Mouse (Mus musculus) midbrain, postnatal 0 days (tissue): ENCODE data around the gene Atp10a. TPM values are rescaled to one million over a fixed set of nuclear protein-coding genes. Genes with fewer than 3 reads are reported as not detected.

Experiments
- ATAC-seq: fragments of 200-750 bp; cut with Nextera tagmentation; 2 replicates; pipeline ENCODE4 v1.8.0; 2017; ENCODE audit warnings: moderate number of reproducible peaks, mild to moderate bottlenecking, moderate TSS enrichment, moderate library complexity; ENCODE audit not compliant: low FRiP score
- DNase-seq: peaks from one replicate; pipeline ENCODE4 v3.0.0-alpha.2; 2015; ENCODE audit warnings: low spot score
- H3K27ac ChIP-seq: fragments of 300-500 bp; sonication (generic); 2 replicates; pipeline ENCODE4 v1.5.1; 2014; ENCODE audit warnings: low read depth, mild to moderate bottlenecking, low read length, mixed read lengths
- H3K27me3 ChIP-seq: fragments of 300-500 bp; sonication (generic); 2 replicates; pipeline ENCODE4 v1.6.1; 2014; ENCODE audit warnings: low read length, control low read depth, mixed read lengths; ENCODE audit not compliant: insufficient read depth
- H3K36me3 ChIP-seq: fragments of 300-500 bp; sonication (generic); 2 replicates; pipeline ENCODE4 v1.6.1; 2014; ENCODE audit warnings: low read length, control low read depth, mixed read lengths; ENCODE audit not compliant: insufficient read depth
- H3K4me1 ChIP-seq: fragments of 300-500 bp; sonication (generic); 2 replicates; pipeline ENCODE4 v1.6.1; 2014; ENCODE audit warnings: mild to moderate bottlenecking, control low read depth, antibody characterized with exemption, low read length, mixed read lengths; ENCODE audit not compliant: insufficient read depth
- H3K4me2 ChIP-seq: fragments of 300-500 bp; sonication (generic); 2 replicates; pipeline ENCODE4 v1.6.1; 2014; ENCODE audit warnings: low read depth, mild to moderate bottlenecking, low read length, mixed read lengths; ENCODE audit not compliant: poor library complexity, severe bottlenecking
- H3K4me3 ChIP-seq: fragments of 300-500 bp; sonication (generic); 2 replicates; pipeline ENCODE4 v1.5.1; 2014; ENCODE audit warnings: low read depth, mild to moderate bottlenecking, low read length, moderate library complexity
- H3K9ac ChIP-seq: fragments of 300-500 bp; sonication (generic); replicated peaks from 2 replicates; pipeline ENCODE4 v1.6.1; 2014; ENCODE audit warnings: mild to moderate bottlenecking, low read length, moderate library complexity, mixed read lengths; ENCODE audit not compliant: poor library complexity, severe bottlenecking
- H3K9me3 ChIP-seq: fragments of 300-500 bp; sonication (generic); 2 replicates; pipeline ENCODE4 v1.6.1; 2016; ENCODE audit warnings: low read length, control low read depth
- CTCF ChIP-seq: IDR thresholded peaks from 2 replicates; pipeline ENCODE4 v1.5.1; 2016; ENCODE audit warnings: antibody characterized with exemption, mild to moderate bottlenecking
- WGBS: fragments of 180-500 bp; shearing (Covaris S2); extraction: QIAGEN DNeasy Blood & Tissue Kit; methylation state at CpG from one replicate; pipeline ENCODE4 v1.1.7; 2014; 5-methylcytosine and 5-hydroxymethylcytosine counted together
- polyA plus RNA-seq: library from polyadenylated mRNA; unstranded; fragments of >200 nt; fragmentation: Nextera tagmentation; extraction: Ambion mirVana; gene quantifications from 2 replicates; pipeline ENCODE4 v1.2.1, GENCODE M21; 2015
- total RNA-seq: library from RNA; depleted of rRNA; stranded (reverse); fragments of >200 nt; gene quantifications from 2 replicates; pipeline ENCODE4 v1.2.3, GENCODE M21; 2014

Atp10a gene
- total and polyA plus RNA-seq, 2 experiments from 2014 or later: 1.5 to 5.8 TPM

DNA sequence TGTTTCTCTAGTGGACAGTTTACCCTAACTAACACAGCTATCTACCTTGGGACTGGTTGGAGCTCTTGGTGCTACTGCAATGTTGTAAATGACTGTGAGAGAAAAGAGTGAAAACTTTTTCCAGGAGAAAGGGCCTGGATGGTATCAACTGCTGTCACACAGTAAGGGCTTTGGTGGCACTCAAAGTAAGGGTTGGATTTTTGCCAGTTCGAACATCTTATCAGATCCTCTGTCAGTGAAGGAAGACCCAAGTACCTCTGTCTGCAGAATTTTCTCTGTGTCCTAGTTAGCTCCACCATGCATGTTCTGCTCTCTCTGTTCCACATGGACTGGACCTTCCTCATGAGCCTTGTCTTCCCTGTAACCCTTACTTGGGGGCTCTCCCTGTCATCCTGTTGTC lies 99.9 kb downstream of the Atp10a start:
- TF ChIP-seq CTCF: no peak
- Histone ChIP-seq H3K4me3 (no peak overlapping the region), H3K9ac (no peak overlapping the region), H3K27me3 (no peaks in the 10 kb centered on the region), H3K27ac (no peak overlapping the region), H3K4me2 (no peak overlapping the region), H3K36me3 (no peaks in the 10 kb centered on the region), H3K4me1 (no peaks in the 10 kb centered on the region), H3K9me3 (no peaks in the 10 kb centered on the region)
- DNase-seq (no peak), ATAC-seq (no peak)
- 96% methylated on average over 1 of the region's 1 CpGs for WGBS

DNA sequence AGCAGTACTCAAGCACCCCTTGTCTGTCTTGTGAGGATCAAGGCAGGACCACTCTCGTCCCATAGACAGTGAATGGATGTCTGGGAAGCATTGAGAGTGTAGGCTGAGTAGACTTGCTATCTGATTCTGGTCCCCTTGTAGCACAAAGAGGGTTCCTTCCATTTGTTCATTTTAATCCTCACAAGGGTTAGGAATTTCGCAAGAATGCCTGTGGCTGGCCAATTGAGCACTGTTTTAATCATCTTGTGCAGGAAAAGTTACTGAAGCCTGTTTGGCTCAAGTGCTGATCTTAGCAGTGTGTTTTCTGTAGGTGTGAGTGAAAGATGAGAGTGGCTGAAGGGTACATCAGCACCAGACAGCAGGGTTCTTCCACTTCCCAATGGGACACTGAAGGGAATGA lies 101.4 kb downstream of the Atp10a start:
- no peak overlapping the region for H3K27ac ChIP-seq
- no peaks in the 10 kb centered on the region for H3K27me3 ChIP-seq
- ATAC-seq (no peak), DNase-seq (no peak)
- no peak overlapping the region for H3K9ac ChIP-seq
- WGBS: 82% methylated on average over 2 of the region's 2 CpGs
- no peaks in the 10 kb centered on the region for H3K4me1 ChIP-seq
- no peak overlapping the region for H3K4me2 ChIP-seq
- no peak for TF ChIP-seq CTCF
- H3K36me3 ChIP-seq: no peaks in the 10 kb centered on the region
- no peaks in the 10 kb centered on the region for H3K9me3 ChIP-seq
- H3K4me3 ChIP-seq: no peak overlapping the region

DNA sequence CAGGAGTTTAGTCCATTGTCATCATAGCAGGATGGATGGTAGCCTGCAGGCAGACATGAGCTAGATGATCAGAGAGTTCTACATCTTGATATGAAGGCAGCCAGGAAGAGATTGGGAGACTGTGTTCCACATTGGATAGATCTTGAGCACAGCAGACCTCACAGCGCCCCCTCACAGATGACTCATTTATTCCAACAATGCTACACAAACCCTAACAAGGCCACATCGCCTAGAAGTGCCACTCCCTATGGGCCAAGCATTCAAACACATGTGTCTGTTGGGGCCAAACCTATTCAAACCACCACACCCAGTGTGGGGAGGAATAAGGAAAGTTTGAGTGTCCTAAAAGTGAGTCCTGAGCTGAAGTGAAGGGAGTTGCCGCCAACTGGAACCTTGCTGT lies 102.4 kb downstream of the Atp10a start:
- DNase-seq: no peak
- Histone ChIP-seq H3K4me2 (no peak overlapping the region), H3K36me3 (no peaks in the 10 kb centered on the region), H3K27ac (no peak overlapping the region), H3K9ac (no peak overlapping the region), H3K9me3 (no peaks in the 10 kb centered on the region), H3K4me3 (no peak overlapping the region), H3K4me1 (no peaks in the 10 kb centered on the region), H3K27me3 (no peaks in the 10 kb centered on the region)
- TF ChIP-seq CTCF: no peak
- ATAC-seq: no peak
- 82% methylated on average over 3 of the region's 3 CpGs for WGBS

DNA sequence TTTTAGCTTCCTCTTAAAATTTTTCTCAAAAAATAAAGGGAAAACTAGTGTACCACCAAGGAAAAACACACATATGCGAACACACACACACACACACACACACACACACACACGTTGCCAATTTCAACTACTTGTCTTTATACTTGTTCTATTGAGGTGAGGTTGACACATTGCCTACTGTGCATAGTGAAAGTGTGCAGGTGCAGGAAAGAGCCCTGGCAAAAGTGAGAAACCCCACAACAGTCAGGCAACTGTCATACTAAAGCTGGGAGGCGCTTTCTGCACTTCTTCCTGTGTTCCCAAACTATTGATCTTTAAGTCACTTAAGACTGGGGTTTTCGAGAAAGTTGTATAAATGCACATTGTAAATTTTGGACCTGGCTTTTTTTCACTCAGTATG lies 103.3 kb downstream of the Atp10a start:
- DNase-seq: no peak
- no peaks in the 10 kb centered on the region for H3K36me3 ChIP-seq
- H3K4me1 ChIP-seq: no peaks in the 10 kb centered on the region
- WGBS: 94% methylated on average over 4 of the region's 4 CpGs
- H3K9me3 ChIP-seq: no peaks in the 10 kb centered on the region
- TF ChIP-seq CTCF: no peak
- no peak overlapping the region for H3K4me3 ChIP-seq
- no peaks in the 10 kb centered on the region for H3K27me3 ChIP-seq
- no peak overlapping the region for H3K9ac ChIP-seq
- no peak for ATAC-seq
- H3K4me2 ChIP-seq: no peak overlapping the region
- H3K27ac ChIP-seq: no peak overlapping the region

DNA sequence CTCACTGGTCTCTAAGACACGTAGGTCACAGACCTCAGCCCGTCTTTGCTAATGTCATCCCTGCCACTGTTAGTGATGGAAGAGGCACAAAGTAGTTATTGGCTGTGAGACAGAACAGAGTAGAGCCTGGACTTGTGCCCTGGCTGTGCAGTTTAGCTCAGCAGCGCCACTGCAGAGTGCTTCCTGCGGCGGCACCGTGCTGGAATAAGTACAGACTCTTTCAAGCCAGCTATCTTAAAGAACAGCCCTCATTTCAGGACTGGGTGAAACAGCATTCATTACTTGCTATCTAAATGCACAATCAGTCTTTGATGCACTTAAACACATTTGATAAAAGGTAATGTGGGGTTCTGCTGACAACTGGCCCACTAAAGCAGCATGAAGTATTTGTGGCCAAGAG lies 111.3 kb downstream of the Atp10a start:
- TF ChIP-seq CTCF: peak; percentile 55

DNA sequence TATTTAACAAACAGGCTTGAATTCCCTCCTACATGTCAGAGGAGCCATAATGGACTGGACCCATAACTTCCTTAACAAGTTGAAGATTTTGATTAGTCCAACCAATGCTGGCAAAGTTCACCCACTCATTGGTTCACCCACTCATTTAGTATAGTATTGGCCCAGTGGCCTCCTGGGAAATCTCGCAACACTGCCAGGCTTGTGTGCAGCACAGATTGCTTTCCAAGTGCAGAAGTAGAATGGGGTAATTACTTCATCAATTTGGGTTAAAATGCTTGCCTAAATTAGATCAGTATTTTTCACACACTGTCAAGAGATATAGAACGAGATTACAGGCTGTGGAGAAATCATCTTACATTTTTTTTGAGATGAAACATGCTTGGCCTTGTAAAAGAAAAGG lies 112.3 kb downstream of the Atp10a start:
- 81% methylated on average over 2 of the region's 2 CpGs for WGBS
- no peak overlapping the region for H3K4me3 ChIP-seq
- H3K4me1 ChIP-seq: no peaks in the 10 kb centered on the region
- no peaks in the 10 kb centered on the region for H3K9me3 ChIP-seq
- H3K27ac ChIP-seq: no peak overlapping the region
- H3K4me2 ChIP-seq: no peak overlapping the region
- H3K9ac ChIP-seq: no peak overlapping the region
- no peaks in the 10 kb centered on the region for H3K36me3 ChIP-seq
- ATAC-seq (no peak), DNase-seq (no peak)
- TF ChIP-seq CTCF: no peak
- H3K27me3 ChIP-seq: no peaks in the 10 kb centered on the region

More for the DNA sequence above, 111.3 kb downstream of the Atp10a start:
- ATAC-seq: no peak
- WGBS: 71% methylated on average over 6 of the region's 6 CpGs
- Histone ChIP-seq H3K27me3 (no peaks in the 10 kb centered on the region), H3K36me3 (no peaks in the 10 kb centered on the region), H3K4me1 (no peaks in the 10 kb centered on the region), H3K4me3 (no peak overlapping the region), H3K4me2 (no peak overlapping the region), H3K27ac (no peak overlapping the region), H3K9ac (no peak overlapping the region), H3K9me3 (no peaks in the 10 kb centered on the region)
- DNase-seq: peak; percentile 64
